Mouse (Mus musculus) liver, embryonic 14.5 days (tissue): ENCODE results near the gene Sprn. TPM values are rescaled to one million over a fixed set of nuclear protein-coding genes. Genes with fewer than 3 reads are reported as not detected.

Experiments
- ATAC-seq: fragments of 200-750 bp; cut with Nextera tagmentation; 2 replicates; pipeline ENCODE4 v1.8.0; 2017; ENCODE audit warnings: moderate number of reproducible peaks, mild to moderate bottlenecking, moderate library complexity; ENCODE audit not compliant: insufficient read depth
- DNase-seq, 3 experiments: peaks; one replicate each; pipeline ENCODE4 v3.0.0-alpha.2; 2012 to 2013; ENCODE audit warnings: low read depth in 3 of 3, low spot score in 3 of 3
- H3K27ac ChIP-seq: fragments of 300-500 bp; sonication (generic); 2 replicates; pipeline ENCODE4 v1.5.1; 2014; ENCODE audit warnings: moderate library complexity, mild to moderate bottlenecking, control low read depth, inconsistent platforms
- H3K27me3 ChIP-seq: fragments of 300-500 bp; sonication (generic); 2 replicates; pipeline ENCODE4 v1.6.1; 2014; ENCODE audit warnings: mild to moderate bottlenecking, low read length, moderate library complexity; ENCODE audit not compliant: control insufficient read depth, insufficient read depth
- H3K36me3 ChIP-seq: fragments of 300-500 bp; sonication (generic); replicated peaks from 2 replicates; pipeline ENCODE4 v1.6.1; 2014; ENCODE audit warnings: low read depth; ENCODE audit not compliant: control insufficient read depth, insufficient read depth
- H3K4me1 ChIP-seq, 2 experiments: fragments of 200-500 bp in 1 of 2; fragments of 300-500 bp in 1 of 2; sonication (generic) in 1 of 2; replicated peaks; 2 replicates each; pipeline ENCODE4 v1.6.1; 2012 to 2014; ENCODE audit warnings: antibody characterized with exemption in 1 of 2, inconsistent platforms in 1 of 2, low read length in 1 of 2; ENCODE audit not compliant: control insufficient read depth in 2 of 2, insufficient read depth in 2 of 2
- H3K4me2 ChIP-seq: fragments of 300-500 bp; sonication (generic); 2 replicates; pipeline ENCODE4 v1.6.1; 2014; ENCODE audit warnings: low read depth, mild to moderate bottlenecking, control low read depth, moderate library complexity
- H3K4me3 ChIP-seq, 2 experiments: fragments of 200-500 bp in 1 of 2; fragments of 300-500 bp in 1 of 2; sonication (generic) in 1 of 2; 2 replicates each; pipeline ENCODE4 v1.5.1; 2012 to 2014; ENCODE audit warnings: low read depth in 2 of 2, low read length in 2 of 2, mild to moderate bottlenecking in 2 of 2, control low read depth in 1 of 2, inconsistent platforms in 1 of 2, moderate library complexity in 1 of 2; ENCODE audit not compliant: insufficient read depth in 1 of 2
- H3K9ac ChIP-seq: fragments of 300-500 bp; sonication (generic); replicated peaks from 2 replicates; pipeline ENCODE4 v1.6.1; 2014; ENCODE audit warnings: mild to moderate bottlenecking, control low read depth, moderate library complexity
- H3K9me3 ChIP-seq: fragments of 300-500 bp; sonication (generic); 2 replicates; pipeline ENCODE4 v1.6.1; 2016; ENCODE audit warnings: low read length, mixed read lengths; ENCODE audit not compliant: control insufficient read depth
- CTCF ChIP-seq: IDR thresholded peaks from 2 replicates; pipeline ENCODE4 v1.5.1; 2016; ENCODE audit warnings: antibody characterized with exemption, low read depth, control low read depth
- EP300 ChIP-seq: IDR thresholded peaks from 2 replicates; pipeline ENCODE4 v1.6.1; 2016; ENCODE audit warnings: antibody characterized with exemption, low read depth
- WGBS: fragments of 180-500 bp; shearing (Covaris S2); extraction: QIAGEN DNeasy Blood & Tissue Kit; methylation state at CpG from one replicate; pipeline ENCODE4 v1.1.7; 2014; ENCODE audit not compliant: insufficient replicate concordance; 5-methylcytosine and 5-hydroxymethylcytosine counted together
- polyA plus RNA-seq, 2 experiments: library from polyadenylated mRNA; depleted of rRNA in 1 of 2; stranded (reverse) in 1 of 2; unstranded in 1 of 2; fragments of >200 nt; fragmentation: Nextera tagmentation in 1 of 2; extraction: Ambion mirVana in 1 of 2; gene quantifications; 2 replicates each; pipeline versions ENCODE4 v1.2.1 to v1.2.3; 2012 to 2014

Sprn gene
- polyA plus RNA-seq, 2 experiments = not detected

- no peak overlapping the region for H3K27ac ChIP-seq
- WGBS = 50% methylated on average over 13 of the region's 13 CpGs
Observed at GRCm38 (mm10) chr7:140121338-140121910, 33.3 kb downstream of the Sprn start.

DNA sequence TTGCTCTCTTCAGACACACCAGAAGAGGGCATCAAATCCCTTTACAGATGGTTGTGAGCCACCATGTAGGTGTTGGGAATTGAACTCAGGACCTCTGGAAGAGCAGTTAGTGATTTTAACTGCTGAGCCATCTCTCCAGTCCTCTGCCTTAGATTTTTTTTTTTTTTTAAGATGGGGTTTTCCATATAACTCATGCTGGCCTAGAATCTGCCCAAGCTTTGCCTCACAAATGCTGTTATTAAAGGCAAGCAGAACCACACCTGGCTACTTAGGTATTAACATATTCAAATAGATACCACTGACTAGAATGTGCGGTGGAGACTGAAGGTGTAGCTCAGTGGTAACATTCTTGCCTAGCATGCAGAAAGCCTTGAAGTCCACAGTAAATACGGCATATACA, 34.2 kb downstream of the Sprn start:
- Histone ChIP-seq H3K27me3 (no peaks in the 10 kb centered on the region), H3K9me3 (no peaks in the 10 kb centered on the region), H3K4me2 (no peak overlapping the region), H3K4me3 (no peak overlapping the region), H3K36me3 (no peaks in the 10 kb centered on the region), H3K4me1 (peaks cover 12 to 27% of the 10 kb centered on the region in 2 experiments), H3K9ac (no peak overlapping the region), H3K27ac (no peak overlapping the region)
- WGBS = 78% methylated on average over 2 of the region's 2 CpGs
- ATAC-seq (no peak), DNase-seq (no peak)
- TF ChIP-seq EP300 (no peak), CTCF (no peak)

More at GRCm38 (mm10) chr7:140121338-140121910, 33.3 kb downstream of the Sprn start:
- TF ChIP-seq CTCF (no peak), EP300 (no peak)
- H3K4me1 ChIP-seq = peaks cover 12 to 25% of the 10 kb centered on the region in 2 experiments
- no peaks in the 10 kb centered on the region for H3K27me3 ChIP-seq
- DNase-seq (no peak), ATAC-seq (no peak)
- no peak overlapping the region for H3K4me3 ChIP-seq
- no peaks in the 10 kb centered on the region for H3K9me3 ChIP-seq
- no peaks in the 10 kb centered on the region for H3K36me3 ChIP-seq
- H3K9ac ChIP-seq = no peak overlapping the region
- H3K4me2 ChIP-seq = no peak overlapping the region

GRCm38 (mm10) chr7:140116329-140117054, 38.2 kb downstream of the Sprn start, which contains the start of gene Echs1:
Echs1 (minus strand) TSS chr7:140116476.
- Histone ChIP-seq H3K9me3 (no peaks in the 10 kb centered on the region), H3K9ac (peak within 1 kb of the TSS; percentile 75), H3K27me3 (no peaks in the 10 kb centered on the region), H3K4me3 (peak within 1 kb of the TSS; percentile 80 to 81), H3K4me2 (peak within 1 kb of the TSS; percentile 90), H3K4me1 (peaks cover 7 to 13% of the 10 kb centered on the region in 2 experiments), H3K27ac (peak within 1 kb of the TSS; percentile 67), H3K36me3 (no peaks in the 10 kb centered on the region)
- no peak for TF ChIP-seq EP300
- TF ChIP-seq CTCF = no peak
- peak; percentile 97 for ATAC-seq
- DNase-seq = peak; percentile 82 to 85 (median 84)
- 4% methylated on average over 28 of the region's 28 CpGs for WGBS

DNA sequence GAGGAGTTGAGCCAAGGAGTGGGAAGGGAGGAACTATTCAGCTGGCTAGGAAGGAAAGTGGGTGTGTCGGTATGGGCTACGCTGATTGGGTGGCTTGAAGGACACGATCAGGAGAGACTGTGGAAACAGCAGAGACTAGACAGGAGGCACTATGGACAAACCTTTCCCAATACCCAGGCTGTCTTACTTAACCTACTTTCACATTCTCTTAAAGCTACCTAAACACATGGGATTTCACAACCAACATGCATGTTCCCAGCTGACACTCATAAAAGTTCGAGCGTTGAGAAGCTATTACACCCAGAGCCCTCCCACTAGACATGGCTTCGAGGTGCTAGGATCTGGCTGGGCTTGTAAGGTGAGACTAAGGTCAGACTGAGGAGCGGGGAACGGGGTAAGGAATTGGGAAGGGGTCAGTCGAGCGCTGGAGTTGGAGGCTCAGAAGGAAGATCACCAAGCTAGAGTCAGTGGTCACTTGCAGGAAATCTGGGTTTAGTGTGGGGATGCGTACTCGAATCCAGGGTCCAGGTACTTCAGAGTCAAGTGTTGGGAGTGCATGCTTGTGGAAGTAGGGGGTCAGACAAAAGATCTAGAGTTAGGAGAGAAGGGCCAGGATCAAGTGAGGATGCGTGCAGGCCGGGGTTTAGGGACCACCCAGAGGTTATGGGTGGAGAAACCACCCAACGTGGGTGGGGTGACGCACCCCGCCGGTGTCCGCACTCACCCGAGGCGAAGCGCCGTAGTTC, 38.9 kb downstream of the Sprn start, which contains the start of gene Paox:
Paox (plus strand) TSS at position 217 of the 746 bp plus-strand sequence.
- ATAC-seq = peak; percentile 63
- peak; percentile 51 to 58 (median 58) for DNase-seq
- Histone ChIP-seq H3K27ac (peak within 1 kb of the TSS; percentile 67), H3K9ac (peak within 1 kb of the TSS; percentile 75), H3K4me3 (peak within 1 kb of the TSS; percentile 80 to 81), H3K4me1 (peaks cover 7 to 13% of the 10 kb centered on the region in 2 experiments), H3K27me3 (no peaks in the 10 kb centered on the region), H3K4me2 (peak within 1 kb of the TSS; percentile 90), H3K36me3 (no peaks in the 10 kb centered on the region), H3K9me3 (no peaks in the 10 kb centered on the region)
- WGBS = 1% methylated on average over 23 of the region's 23 CpGs
- TF ChIP-seq CTCF (0 out of 2 replicates have a peak, but pooled peaks have one; percentile 10), EP300 (no peak; the same call in 1 of the 2 replicates)

- H3K4me2 ChIP-seq = no peak overlapping the region
- H3K9ac ChIP-seq = no peak overlapping the region
- peaks cover 5% of the 10 kb centered on the region; the same call in 1 of the 2 replicates for H3K36me3 ChIP-seq
- H3K4me1 ChIP-seq = peaks cover 4 to 9% of the 10 kb centered on the region in 2 experiments
- TF ChIP-seq EP300 = no peak
- TF ChIP-seq CTCF = no peak
- no peak overlapping the region for H3K4me3 ChIP-seq
- 55% methylated on average over 3 of the region's 3 CpGs for WGBS
- no peaks in the 10 kb centered on the region for H3K27me3 ChIP-seq
- DNase-seq (no peak), ATAC-seq (no peak)
- no peaks in the 10 kb centered on the region for H3K9me3 ChIP-seq
- no peak overlapping the region for H3K27ac ChIP-seq
Observed at GRCm38 (mm10) chr7:140111943-140112342, 42.7 kb downstream of the Sprn start.
